Mouse (Mus musculus): ENCODE measurements at regions not wholly inside any gene's neighbourhood (a gene's known extent, or its start where the extent isn't known, plus 50 kb on each side); places are given as distances from the start of the nearest gene placed in this dataset.

DNA sequence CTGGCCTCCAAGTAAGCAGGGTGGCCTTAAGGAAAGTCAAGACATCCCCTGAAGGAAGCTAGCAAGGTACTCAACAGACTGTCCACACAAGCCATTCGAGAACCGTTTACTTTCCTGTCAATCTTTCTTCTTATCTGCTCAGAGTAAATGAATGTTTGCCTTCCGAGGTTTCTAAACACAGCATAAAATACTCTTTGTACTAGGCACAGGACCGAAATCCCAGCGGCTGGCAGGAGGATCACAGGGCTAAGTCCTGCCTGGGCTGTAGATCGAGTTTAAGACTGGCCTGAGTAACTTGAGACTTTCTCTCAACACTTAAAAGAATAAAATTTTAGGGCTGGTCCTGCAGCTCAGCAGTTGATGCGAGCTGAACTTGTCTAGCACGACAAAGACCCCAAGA lies 175.9 kb downstream of the Bcl2l11 start:
- DNase-seq (ENCODE audit: low read depth, low spot score): no peak

DNA sequence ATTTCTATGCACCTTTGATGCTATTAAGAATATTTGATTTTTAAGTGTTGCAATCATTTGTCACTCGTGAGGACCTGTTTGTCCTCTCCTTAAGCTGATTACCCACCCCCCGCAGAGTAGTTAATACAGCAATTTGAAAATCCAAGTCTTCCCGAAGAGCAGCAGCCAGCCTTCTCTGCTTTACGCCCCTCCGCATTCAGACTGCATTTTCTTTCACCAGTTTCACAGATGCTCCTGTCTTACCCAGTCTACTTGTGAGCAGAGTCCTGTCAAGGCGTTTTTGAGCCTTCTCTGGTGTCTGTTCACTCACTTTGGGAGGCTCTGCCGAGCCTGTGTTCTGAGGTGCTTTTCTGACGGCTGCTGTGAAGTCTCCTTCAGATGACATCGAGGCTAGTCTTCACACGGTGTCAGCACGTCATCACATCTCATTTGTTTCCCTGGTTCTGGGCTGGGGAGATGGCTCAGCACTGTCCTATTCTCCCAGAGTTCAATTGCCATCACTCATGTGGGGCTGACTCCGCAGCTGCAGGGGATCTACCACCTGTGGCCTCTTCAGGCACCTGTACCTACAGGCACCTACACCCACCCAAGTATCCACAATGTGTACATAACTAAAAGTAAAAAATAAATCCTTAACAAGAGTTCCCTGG lies 178.3 kb downstream of the Bcl2l11 start:
- DNase-seq (ENCODE audit: low read depth, low spot score): no peak

DNA sequence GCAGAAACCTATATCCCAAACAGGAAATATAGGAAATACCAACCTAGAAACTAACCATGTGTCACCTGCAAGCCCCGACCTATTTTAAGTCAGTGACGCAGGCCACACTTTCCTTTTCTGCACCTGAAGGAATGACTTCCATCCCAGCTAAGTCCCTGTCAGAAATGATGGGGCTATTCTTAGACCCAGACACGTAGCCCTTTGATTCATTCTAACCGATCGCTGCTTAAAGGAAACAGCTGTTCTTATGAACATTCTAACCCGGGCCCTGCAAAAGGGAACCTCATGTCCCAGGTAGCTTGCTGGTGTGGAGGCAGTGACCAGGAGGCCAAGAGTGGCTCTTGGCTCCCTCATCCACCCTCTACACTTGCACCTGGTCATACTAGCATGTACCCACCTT lies 180.9 kb downstream of the Bcl2l11 start:
- no peak for DNase-seq (ENCODE audit: low read depth, low spot score)

DNA sequence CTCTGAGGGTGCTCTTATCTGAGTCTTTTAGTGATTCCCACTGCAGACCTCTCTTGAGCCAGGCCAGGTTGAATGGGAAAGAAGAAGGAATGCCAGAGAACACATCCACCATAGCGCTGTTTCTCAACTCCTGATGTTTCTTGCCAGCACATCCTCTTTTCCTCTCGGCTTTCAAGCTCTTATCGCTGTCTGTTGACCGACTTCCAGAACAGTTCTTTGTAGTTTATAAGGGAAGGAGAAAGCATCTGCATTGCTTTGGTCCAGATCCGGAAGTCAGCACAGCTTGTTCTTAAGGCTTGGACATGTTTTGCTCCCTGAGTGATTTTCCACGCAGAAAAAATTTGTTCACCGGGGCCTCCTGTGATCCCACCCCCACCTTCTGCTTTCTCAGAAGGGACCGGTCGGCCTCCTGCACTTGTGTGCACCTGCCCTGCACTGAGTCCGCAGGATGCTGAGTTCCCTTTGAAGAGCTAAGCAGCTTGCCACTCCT lies 183.7 kb downstream of the Bcl2l11 start:
- no peak for DNase-seq (ENCODE audit: low read depth, low spot score)

DNA sequence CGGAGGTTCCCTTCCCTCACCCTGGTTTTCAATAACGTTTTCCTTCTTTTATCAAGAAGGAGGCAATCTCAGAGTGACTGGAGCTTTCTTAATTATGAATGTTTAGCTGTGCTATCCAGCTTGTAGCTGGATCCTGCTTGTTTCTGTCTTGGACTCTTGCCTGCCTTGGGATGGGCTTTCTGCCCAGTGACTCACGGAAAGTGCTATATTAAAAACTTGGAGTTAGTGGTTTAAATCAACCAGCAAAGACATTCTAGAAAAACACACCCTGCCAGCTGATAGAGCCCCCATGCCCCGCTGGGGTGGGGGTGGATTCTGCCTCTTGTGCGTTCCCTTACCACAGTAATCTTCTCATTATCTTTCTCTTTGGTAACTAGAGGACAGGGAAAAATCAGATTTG lies 184.2 kb downstream of the Bcl2l11 start:
- peak; percentile 66 for DNase-seq (ENCODE audit: low read depth, low spot score)

DNA sequence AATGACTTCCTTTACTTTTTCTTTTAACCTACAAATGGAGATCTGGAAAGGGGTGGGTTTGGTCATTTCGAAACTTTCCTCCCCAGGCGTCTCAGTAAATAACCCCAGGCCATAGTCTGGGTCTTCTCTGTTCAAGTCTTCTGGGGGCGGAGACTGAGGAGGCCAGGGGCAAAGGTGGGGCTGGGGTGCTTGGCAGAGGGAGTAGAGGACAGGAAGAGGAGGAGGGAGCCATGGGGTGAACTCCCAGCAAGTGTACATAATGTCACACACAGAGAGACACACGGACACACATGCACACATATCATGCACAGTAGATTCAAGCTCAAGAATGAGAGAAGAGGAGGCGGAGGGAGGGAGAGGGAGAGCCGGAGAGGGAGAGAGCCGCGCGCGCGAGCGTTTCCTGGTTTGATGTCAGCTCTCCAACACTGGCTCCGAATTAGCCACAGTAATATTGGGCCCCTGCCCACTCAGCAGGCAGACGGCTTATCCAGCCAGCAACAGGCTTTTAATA lies 186.3 kb downstream of the Bcl2l11 start:
- peak; percentile 78 for DNase-seq (ENCODE audit: low read depth, low spot score)

DNA sequence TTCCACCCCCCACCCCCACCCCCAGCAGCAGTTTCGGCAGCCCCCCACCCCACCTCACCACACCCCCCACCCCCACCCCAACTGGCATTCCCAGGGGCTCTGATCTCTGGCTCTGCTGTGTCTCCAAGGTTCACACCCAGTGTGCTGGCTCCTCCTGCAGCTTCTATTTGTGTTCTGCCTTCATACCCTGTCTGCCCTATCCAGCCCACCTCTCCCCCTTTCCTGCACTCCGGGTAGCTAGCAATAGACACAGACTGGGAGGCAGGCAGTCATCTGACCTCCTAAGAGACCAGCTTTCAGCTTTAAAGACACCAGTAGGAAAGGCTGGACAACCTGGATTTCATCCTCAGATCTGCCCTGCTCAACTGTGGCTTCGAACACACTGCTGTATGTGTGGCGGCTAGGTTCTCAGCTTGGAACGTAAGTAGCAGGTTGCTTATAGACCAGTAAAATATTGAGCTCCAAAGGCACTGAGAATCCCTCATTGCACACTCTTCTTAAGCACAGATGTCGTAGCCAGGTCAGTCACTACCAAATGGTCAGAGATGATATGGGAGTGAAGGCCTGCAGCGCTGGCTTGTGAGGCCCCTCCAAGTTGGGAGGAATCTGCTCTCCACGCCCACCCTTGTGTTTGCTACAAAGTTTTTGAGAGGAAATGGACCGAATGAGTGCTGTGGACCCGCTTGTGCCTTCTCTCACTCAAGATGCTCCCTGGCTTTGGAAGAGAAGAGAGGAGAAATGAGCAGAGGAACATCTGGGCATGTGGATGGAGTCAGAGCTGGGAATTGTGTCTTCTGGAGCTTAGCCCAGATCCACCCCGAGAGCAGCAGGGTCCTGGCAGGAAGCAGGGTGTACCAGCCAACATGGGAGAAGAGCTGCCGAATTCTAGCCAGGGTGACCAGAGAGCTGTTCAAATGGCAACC lies 187.1 kb downstream of the Bcl2l11 start:
- DNase-seq (ENCODE audit: low read depth, low spot score): peak; percentile 79

DNA sequence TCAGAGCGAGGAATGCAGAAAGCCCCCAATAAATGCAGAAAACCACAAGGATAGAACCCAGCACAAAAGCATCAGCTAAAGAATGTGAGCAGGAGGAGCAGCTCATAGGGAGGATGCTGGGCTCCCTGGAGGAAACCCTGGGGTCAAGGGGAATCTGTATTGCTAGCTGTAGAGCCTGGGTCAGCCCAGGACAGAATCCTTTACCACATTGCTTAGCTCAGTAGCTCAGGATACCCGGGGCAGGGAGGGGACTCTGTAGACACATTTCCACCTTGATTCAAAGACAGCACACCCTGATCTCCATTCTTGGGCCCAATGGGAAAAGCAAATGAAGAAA lies 187.7 kb downstream of the Bcl2l11 start:
- no peak for DNase-seq (ENCODE audit: low read depth, low spot score)

DNA sequence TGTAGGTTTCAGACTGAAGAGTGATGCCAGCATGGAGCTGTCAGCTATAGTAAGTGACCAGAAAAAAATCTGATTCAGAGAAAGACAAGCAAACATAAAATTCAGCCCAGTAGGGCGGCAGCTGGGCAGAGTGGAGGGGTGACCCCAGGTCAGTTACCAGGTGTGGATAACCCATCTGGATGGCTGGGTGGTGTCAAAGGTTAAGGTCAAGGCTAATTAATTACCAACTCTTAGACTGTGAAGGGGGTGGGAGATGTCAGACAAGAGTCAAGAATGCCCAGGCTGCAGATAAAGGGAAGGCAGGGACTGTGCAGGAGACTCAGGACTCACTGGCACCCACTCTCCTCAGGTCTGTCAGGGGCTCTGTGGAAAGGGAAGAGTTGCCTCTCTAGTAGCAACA lies 188.1 kb downstream of the Bcl2l11 start:
- no peak for DNase-seq (ENCODE audit: low read depth, low spot score)

DNA sequence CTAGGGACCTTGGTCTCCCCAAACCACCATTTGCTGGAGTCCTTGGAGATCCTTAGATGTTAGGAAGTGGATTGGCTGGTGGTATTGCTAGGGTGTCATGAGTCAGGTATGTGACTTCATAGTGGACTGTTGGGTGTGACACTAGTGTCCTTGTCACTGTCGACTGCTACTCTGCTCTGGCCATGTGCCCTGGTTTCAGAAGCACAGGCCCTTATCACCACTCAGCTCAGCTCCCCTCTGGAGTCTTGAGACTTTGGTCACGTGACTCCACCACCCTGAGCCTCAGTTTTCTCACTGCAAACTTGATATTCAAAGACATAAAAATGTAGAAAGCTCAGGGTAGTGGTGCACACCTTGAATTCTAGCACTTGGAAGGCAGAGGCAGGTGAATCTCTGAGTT lies 190.7 kb downstream of the Bcl2l11 start:
- DNase-seq (ENCODE audit: low read depth, low spot score): no peak

DNA sequence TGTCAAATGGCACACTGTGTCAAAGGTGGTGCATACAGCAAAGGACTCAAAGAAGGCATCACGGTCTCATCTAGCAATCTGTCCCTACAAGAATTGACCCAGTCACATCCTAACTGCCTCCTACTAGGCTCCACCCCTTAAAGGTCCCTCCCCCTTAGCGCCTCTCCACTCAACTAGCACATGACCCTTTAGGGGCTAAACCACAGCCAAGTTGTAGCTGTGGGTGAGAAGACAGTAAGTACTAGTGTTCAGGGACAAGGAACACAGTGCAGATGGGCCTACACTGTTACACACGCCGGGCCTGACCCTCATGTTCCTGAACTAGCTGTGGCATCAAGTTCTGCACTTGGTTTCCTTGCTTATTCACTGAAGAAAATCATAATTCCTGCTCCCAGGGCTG lies 192.4 kb downstream of the Bcl2l11 start:
- no peak for DNase-seq (ENCODE audit: low read depth, low spot score)

DNA sequence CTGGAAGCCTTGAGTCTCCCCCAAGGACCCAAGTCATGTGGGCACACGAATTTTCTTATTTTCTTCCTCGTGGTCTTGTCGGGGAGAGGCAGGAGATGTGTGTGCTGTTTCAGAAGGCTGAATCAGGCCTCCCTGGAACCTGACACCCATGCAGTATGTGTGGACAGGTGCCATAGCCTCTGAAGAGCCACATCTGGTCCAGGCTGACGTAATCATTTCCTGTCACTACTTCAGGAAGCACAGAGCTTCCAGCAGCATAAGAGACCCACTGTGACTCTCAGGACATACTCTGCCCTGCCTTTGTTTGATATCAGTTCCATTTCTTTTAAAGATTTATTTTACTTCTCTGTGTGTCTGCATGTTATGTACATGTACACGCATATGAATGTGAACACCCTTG lies 193.1 kb downstream of the Bcl2l11 start:
- peak; percentile 74 for DNase-seq (ENCODE audit: low read depth, low spot score)

DNA sequence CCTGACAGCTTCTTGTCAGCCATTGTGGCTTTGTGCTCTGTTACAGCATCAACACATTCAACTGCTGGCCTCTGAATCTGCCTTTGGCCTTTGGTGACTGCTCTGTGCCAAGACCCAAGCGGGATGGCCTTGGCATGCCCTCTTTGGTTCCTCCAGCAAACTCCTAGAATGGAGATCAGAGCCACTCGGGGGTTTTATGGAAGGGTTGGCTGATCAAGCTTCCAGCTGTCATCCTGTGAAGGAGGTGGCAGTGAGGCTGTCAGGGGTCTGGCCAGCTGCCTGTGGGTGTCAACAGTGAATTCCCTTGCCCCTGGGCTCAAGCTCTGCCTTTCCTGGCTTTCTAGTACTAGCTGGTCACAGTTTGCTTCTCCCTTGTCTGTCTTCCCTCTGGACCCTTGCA lies 195.6 kb downstream of the Bcl2l11 start:
- peak; percentile 74 for DNase-seq (ENCODE audit: low read depth, low spot score)

DNA sequence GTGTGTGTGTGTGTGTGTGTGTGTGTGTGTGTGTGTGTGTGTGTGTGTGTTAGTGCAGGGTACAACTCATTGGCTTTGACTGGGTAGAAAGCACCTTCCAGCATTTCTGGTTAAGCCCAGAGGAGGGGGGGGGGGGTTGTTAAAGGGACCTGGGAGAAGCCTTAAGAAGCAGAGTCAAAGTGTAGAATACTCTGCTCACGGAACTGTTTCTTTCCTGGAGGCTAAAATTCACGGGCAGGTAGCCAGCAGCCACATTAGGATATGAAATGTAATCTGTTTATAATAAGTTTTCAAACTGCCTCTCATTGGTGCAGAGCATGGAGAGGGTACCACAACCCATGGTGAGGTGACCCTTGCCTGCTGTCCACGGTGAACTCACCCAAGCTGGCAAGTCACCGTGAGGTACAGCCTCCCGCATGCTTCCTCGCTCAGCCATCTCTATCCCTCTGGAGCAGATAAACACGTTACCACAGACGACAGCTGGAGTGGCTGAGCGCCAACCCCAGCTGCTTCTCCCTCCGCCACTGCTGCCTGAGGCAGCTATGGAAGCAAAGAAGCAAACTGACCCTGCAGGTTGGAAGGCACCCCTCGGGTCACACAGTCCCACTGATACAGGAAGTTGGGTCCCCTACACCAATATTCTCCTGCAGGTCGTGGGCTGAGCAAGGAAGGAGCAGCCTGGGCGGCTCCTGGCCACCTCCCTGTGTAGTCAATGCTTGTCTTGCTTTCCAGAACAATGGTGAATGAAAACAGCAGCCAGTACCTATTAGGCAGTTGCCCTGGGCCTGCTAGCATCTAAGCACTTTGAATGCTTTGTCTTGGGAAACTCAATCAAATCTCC lies 198.6 kb downstream of the Bcl2l11 start:
- peak; percentile 66 for DNase-seq (ENCODE audit: low read depth, low spot score)

DNA sequence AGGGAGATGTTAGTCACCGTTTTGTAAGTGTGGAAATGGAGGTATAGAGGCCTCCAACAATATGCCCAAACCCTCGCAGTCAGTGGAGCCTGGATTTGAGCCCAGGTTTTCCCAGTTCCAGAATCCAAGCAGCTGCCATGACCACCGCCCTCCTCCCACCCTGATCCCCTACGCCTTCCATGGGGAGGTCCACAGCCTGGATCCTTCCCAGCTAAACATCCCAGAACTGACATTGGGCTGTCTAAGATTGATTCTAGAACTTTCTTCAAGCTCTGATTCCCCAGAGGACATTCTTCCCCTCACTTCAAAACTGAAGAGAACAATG lies 199.2 kb downstream of the Bcl2l11 start:
- DNase-seq (ENCODE audit: low read depth, low spot score): no peak

DNA sequence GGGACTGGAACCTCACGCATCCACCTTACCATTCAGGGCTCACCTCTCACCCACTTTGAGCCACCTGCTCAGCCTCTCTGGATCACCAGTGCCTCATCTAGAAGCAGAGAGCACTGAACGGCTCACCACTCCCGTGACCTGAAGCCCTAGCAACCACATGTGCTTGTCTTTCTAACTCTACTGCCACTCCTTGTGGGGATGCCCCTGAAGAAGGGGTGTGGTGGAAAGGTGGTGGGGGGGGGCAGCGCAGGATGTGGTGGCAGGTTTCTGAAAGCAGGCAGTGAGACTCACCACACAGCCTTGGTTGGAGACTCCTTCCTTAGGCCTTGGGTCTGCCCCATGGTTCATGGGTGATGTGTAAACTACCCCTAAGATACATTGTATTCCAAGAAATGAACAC lies 199.6 kb downstream of the Bcl2l11 start:
- no peak for DNase-seq (ENCODE audit: low read depth, low spot score)

DNA sequence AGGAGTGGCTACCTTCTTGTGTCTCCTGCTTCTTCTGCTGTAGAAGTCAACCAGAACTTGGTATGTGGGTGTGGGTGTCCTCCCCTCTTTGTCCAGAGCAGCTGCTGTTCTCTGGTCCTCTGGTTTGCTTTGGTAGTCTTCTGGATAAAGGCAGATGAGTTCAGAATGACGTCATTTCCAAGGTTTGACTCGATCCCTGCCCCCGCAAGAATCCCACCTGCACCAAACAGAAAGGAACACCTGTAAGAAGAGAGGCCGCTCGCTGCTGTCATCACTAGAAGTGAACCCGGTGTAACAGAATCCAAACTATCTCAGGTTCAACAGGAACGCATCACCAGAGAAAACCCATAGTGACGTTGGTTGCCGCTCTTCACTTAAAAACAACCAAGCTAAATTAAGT lies 205.0 kb downstream of the Bcl2l11 start:
- DNase-seq (ENCODE audit: low read depth, low spot score): no peak

DNA sequence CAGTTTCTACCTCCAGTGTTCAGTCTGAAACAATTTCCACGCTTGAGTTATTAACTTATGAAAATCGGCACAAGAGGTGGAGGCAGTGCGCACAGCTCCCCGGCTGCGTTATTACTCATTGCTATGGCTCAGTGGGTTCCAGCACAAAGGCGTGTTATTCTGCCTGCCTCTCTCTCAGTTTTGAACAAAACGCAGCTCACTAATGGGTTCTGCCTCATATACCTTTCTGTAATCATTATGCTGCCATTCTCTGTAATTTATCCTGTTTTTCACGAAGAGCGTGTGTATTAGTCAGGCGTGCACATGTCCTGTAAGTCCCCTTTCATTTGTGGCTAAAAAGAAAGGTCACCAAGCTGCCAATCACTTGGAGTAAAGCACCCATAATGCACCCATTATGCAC lies 205.4 kb downstream of the Bcl2l11 start:
- no peak for DNase-seq (ENCODE audit: low read depth, low spot score)

DNA sequence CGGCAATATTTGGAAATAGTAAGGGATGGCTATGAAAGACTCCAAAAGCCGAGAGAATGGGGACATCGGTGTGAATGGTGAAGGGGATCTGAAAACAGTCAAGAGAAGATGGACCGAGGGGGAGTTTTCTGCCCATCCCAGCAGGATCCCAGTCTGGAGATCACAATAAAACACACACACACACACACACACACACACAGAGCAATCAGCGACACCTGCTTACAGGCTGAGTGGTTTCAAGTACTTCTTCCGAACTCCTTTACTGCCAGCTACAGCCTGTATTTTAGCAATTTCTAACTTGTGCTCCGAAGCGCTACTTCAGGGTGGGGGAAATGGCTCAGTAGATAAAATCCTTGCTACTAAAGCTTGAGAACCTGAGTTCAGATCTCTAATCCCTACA lies 205.8 kb downstream of the Bcl2l11 start:
- no peak for DNase-seq (ENCODE audit: low read depth, low spot score)

DNA sequence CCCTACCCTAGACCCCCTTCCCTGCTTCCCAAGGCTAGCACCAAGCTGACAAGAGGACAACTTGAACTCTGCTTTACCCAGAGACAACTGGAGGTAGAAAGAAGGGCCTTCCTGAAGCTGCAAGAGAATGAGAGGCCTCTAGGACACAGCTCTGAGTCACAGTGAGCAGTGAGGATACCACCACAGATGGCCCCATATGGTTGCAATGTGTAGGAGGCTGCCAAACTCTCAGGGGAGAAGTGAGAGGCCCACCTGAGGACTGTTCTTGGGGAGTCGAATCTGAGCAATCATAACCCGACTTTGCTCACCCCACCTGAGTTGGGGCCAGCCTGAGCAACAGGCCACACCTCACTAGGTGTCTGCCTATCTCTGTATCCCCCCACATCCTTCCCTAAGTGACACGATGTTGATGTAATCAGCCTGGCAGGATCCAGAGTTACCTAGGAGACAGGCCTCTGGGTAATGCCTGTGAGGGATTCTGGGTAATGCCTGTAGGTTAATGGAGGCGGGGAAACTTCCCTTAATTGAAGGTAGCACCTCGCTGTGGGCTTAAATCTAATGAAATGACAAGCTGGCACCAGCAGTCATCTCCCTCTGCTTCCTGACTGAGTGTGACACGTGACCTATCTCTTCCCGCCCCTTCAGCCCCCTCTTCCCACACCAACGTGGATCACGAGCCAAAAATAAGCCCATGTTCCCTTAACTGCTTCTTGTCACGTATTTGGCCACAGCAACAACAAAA lies 207.7 kb downstream of the Bcl2l11 start:
- DNase-seq (ENCODE audit: low read depth, low spot score): no peak

DNA sequence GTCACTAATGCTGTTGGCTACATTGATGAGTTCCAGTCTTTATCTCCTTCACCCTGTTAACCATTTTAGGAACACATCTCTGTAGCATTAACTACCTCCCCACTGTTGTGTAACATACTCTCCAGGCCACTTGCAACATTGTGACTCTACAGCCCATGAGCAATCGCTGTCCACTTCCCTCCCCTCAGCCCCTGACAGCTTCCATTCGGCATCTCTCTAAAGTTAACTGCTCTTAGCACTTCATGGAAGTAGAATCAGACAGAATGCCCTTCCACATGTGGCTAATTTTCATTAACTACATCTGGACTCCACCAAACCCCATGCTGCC lies 208.3 kb downstream of the Bcl2l11 start:
- DNase-seq (ENCODE audit: low read depth, low spot score): no peak

Measured in skeletal muscle tissue, adult 2 months (tissue).